Mouse (Mus musculus) urinary bladder, adult 18-20 months (tissue): ENCODE data around the gene Arhgef17.

ENCODE experiments used
- DNase-seq, 2 experiments: peaks; one replicate each; pipeline ENCODE4 v3.0.0; 2022; ENCODE audit warnings: low spot score in 2 of 2, mixed read lengths in 2 of 2

Gene Arhgef17

DNA sequence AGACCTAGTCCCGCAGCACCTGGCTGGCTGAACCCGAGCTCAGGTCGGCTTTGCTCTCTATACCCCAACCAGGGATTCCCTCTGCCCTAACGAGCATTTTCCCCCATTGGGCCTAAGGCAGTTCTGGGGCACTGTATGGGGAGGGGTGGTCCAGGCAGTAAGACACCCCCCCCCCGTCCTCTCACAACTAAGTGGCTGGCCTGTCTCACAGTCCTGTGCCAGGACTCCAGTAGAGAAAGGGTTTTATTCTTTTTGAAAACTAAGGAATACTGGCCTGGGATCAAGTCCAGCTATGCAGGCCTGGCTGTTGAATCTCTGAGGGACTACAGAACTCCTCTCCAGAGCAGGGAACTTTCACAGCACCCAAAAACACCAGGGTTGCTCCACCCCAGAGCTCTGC lies 16.7 kb downstream of the Arhgef17 start:
- no peak for DNase-seq

GRCm38 (mm10) chr7:100911791-100912190 lies 20.1 kb downstream of the Arhgef17 start:
- no peak for DNase-seq

GRCm38 (mm10) chr7:100911246-100911770 lies 20.6 kb downstream of the Arhgef17 start:
- no peak for DNase-seq

DNA sequence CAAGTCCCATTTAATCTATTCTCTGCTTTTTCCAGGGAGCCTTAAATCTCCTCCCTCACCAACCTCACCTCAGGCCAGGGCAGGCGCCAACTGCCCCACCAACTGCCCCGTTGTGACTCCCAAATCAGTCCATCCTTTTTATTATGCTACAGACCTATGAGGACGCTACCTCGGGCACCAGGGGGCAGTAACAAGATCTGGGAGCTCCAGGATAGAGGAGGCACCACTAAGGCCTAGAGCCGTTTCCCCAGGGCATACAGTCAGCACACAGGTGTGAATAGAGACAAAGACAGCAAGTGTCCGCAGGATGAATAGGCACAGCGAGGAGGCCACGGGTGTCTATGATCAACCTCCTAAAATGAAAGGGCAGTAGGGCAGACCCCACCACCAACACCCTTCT lies 23.3 kb downstream of the Arhgef17 start:
- DNase-seq: no peak

- DNase-seq: no peak
Observed at GRCm38 (mm10) chr7:100908061-100908460, 23.8 kb downstream of the Arhgef17 start.

DNA sequence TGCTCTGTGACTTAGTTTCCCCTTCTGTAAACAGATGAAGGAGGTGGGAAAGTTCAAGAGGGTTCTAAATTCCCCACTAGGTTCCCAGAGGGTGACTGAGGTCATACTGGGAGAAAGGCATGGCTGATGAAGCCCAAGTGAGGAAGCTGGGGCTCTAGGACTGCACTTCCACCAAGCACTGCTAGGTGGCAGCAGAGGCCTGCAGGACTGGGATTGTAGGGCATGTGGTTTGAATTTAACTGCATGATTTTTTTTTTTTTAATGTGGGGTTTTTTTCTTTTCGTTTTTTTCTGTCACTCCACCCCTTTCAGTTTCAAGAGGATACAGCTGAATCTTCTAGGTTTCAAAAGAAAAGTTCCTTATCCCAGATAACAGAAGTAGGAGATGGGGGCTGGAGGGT lies 24.7 kb downstream of the Arhgef17 start:
- peak; percentile 61 to 69 for DNase-seq

DNA sequence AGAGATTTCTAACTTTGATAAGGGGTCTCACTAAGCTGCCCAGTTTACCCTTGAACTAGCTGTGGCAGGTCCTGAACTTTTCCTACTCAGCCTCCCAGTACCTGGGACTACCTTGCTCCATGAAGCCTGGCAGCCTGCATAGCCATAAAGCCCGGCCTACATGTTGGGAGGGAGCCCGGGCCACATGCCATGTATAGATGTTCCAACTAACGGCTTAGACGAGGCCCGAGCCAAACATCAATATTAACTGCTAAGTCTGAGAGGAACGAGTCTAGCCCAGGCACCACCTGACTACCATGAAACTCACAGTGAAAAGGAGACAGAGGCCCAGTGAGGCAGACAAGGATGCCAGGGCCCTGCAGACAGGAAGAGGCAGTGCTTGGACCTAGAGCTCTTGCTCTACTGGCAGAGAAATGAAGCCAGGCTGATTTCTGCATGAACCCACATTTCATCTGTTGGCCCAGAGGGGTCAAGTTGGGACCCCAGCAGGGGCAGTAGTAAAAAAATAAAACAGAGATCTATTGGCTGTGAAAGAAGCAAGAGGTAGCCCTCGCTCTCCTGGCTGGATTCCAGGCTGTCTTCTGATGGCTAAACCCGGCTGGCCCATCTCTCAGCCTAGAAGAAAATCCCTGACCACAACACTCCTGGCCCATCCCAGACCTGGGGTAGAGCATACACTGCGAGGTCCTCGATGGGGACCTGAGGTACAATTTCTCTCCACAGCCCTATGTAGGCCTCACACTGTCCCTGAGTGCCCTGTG lies 25.7 kb downstream of the Arhgef17 start:
- no peak for DNase-seq

- DNase-seq: no peak
Observed at GRCm38 (mm10) chr7:100905037-100905436, 26.9 kb downstream of the Arhgef17 start.

- no peak for DNase-seq
Observed at GRCm38 (mm10) chr7:100904612-100905011, 27.3 kb downstream of the Arhgef17 start.

DNA sequence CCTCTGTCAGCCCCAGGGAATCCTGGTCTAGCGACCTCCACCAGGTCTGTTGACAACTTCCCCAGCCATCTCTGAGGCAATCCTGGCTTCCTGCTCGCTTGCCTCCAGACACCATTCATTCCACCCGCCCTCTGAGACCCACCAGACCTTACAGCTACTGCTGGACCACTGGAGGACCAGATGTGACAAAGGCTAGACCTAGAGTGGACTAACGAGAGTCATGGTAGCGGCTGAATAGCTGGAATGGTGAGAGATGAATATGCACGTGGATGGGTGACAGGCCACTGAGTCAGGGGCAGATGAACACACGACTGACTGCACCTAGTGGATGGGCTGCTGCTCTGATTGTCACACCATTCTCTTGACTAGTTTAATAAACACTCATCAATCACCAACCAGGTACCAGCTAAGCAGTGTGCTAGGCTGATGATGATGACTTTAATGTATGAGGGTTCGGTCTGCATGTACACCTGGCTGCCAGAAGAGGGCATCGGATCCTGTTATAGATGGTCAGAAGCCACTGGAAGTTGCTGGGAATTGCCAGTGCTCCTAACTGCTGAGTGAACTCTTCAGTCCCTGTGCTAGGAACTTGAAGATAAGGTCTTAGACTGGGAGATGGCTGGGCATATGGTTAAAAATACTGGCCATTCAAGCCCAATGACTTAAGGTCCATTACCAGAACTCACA lies 29.3 kb downstream of the Arhgef17 start:
- no peak for DNase-seq

GRCm38 (mm10) chr7:100897828-100898227 lies 34.1 kb downstream of the Arhgef17 start:
- no peak for DNase-seq

DNA sequence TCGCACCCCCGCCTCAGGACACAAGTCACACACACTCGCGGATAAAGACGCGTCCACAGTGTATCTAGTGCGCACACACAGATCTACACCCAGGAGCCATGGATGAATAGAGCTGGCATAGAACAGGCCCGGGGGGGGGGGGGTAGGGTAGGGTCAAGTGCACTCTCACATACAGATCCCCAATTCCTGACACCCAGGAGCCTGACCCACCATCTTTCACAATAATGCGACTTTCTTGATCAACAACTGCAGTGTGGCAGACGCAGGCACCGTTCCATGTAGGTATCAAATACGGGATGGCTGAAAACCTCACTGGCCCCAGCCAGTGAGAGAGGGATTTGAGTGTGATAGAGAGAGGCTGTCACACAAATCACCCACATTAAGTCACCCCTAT lies 37.1 kb downstream of the Arhgef17 start:
- no peak for DNase-seq

DNA sequence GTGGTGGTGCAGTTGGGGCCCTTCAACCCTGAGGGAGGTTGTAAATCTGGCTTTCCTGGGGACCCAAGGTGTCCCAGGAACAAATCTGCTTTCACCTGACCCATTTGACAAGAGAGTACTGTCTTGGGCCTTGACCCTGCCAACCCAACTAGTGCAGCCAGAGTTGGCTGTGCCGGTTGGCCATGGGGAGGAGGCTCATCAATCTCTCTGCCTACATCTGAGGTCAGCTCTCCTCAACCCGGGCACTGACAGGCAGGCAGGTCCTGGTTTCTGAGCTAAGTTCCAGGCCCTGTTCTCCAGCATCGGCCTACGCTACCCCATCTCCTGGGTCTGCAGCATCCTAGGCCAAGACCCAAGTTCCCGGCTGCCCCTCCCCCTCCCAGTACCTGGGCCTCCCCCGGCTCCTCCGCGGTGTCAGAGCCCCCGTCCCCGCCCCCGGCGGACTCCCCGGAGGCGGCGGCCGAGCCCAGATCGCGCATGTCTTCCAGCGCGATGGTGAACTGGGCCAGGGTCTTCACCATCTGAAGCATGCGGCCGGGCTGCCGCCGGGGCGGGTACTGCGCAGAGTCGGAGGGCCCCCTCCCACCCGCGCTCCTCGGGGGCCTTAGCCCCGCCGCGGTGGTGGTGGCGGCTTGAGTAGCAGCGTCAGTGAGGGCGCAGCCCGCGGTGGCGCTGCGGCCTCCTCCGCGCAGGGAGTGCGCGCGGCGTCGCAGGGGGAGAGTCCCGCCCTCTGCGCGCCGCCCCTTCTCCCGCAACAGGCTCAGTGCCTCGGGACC lies 37.7 kb downstream of the Arhgef17 start:
- DNase-seq: no peak

DNA sequence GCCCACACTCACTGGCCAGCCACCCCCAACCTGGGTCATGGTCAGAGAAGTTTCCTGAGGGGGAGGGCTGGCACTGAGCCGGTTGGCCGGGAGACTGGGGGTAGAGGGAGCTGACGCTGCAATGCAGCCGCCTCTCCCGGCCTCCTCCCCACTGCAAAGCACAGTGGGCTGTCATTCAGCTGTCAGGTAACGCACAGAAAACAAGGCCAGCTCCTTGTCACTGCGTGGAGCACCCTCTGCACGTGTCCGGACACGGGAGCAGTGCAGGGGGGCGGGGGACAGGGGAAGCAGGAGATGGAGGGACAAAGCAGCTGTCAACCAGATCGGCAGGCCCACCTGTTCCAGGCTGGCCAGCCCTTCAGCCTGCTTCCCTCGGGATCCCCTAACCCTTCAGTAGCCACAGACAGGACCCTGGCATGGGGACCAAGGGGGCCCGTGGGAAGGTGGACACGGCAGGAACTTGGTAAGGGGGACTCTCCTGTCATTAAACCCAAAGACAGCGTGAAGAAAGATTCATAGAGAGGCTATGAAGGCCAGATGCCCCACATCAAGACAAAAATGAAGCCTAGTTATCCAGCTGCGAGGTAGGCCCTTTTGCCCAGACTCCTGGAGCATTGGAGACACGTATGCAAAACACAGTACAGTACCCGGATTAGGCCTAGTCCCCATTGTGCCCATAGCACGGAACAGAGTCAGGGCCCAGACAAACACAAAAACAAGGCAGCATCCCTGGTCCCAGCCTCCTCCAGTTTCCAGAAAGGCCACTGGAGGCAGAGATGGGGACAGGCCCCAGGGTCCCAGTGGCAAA lies 38.5 kb downstream of the Arhgef17 start:
- no peak for DNase-seq

- DNase-seq: peak in 1 of 2 experiments; percentile 41
Observed at GRCm38 (mm10) chr7:100886535-100886934, 45.4 kb downstream of the Arhgef17 start.

DNA sequence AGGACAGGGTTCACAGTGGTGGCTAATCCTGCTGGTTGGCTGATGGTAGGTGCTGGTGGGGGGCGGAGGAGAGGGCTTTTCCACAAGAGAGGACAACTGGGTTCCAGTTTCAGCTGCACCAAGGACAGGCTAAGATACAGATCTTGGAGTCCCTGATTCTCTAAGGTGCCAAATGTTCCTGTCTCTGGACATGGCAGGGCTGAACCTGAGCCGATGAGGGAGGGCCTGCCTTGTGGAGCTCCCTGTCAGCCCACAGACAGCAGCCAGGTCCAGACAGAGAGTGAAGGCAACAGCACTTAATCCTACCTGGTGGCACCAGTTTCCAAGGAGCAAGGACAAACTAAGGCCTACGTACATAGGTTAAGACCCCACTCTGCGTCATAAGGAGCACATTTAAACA lies 47.4 kb downstream of the Arhgef17 start:
- DNase-seq: no peak

DNA sequence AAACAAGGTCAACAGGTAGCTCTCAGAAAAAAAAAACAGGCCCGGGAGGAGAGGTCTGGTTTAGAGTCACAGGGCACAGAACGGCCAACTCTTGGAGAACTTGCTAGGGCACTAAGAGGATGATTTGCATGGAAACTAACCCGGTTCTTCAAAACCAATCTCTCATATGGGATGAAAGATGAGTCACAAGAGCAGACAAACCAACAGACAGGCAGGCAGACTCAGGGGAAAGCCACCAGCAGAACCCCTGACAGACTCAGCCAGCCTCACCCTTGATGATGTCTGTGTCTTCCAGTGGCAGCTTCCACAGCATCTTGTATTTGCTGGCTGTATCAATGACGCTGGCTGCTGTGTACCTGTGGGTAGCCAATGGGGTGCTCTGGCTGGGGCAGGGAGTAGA lies 50.0 kb downstream of the Arhgef17 start:
- DNase-seq: no peak

GRCm38 (mm10) chr7:100881531-100881930 lies 50.4 kb downstream of the Arhgef17 start:
- DNase-seq: no peak

DNA sequence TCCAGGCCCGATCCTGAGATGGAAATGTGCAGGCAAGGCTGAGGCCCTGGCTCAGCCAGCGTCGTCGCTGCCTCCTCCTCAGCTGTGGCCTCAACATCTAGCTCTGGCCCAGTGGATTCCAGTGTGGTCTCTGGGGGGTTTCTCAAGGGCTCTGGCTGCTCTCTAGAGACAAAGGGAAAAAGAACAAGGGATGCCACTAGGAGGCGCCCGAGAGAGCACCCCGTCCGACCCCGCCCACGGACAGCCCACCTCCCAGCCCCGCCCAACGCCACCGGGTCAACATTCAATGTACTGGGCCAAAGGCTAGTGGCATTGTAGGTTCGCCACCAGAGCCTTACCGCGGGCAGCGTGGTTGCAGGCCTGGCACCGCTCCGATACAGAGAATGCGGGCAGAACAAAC lies 52.3 kb downstream of the Arhgef17 start:
- DNase-seq: peak; percentile 56 to 73

DNA sequence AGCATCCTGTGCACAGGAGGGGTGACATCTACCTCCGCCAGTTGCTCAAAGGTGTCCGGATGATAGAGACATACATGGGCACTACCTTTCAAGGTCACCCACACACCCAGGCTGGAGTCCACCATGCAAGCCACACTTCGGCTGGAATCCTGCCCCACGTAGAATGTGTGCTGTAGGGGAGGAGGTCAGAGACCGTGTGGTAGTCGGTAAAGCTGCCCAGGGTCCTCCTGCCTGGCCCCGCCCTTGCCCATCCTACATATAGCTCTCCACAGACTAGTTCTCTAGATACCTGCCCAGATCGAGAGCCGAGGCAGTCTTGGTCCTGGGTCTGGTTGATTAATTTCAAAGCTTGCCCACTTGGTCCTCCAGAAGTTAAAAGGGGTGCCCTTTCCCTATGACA lies 55.1 kb downstream of the Arhgef17 start:
- DNase-seq: no peak

GRCm38 (mm10) chr7:100876293-100876692 lies 55.6 kb downstream of the Arhgef17 start:
- no peak for DNase-seq
